Mouse (Mus musculus) liver, embryonic 16.5 days (tissue): ENCODE results near the gene Onecut3. TPM values are rescaled to one million over a fixed set of nuclear protein-coding genes. Genes with fewer than 3 reads are reported as not detected.
A peak's percentile ranks its signal among the peaks of the same experiment; 100 is the strongest.

Experiments used
- ATAC-seq: fragments of 200-750 bp; cut with Nextera tagmentation; 2 replicates; pipeline ENCODE4 v1.8.0; 2017; ENCODE audit warnings: low read depth, mild to moderate bottlenecking, moderate number of reproducible peaks, moderate library complexity
- H3K27ac ChIP-seq: fragments of 300-500 bp; sonication (generic); 2 replicates; pipeline ENCODE4 v1.5.1; 2014; ENCODE audit warnings: mild to moderate bottlenecking, low read length
- H3K27me3 ChIP-seq: fragments of 300-500 bp; sonication (generic); 2 replicates; pipeline ENCODE4 v1.6.1; 2014; ENCODE audit warnings: low read depth, low read length, mixed read lengths; ENCODE audit not compliant: control insufficient read depth, insufficient read depth
- H3K36me3 ChIP-seq: fragments of 300-500 bp; sonication (generic); 2 replicates; pipeline ENCODE4 v1.6.1; 2014; ENCODE audit warnings: mild to moderate bottlenecking; ENCODE audit not compliant: control insufficient read depth, insufficient read depth
- H3K4me1 ChIP-seq: fragments of 300-500 bp; sonication (generic); 2 replicates; pipeline ENCODE4 v1.6.1; 2014; ENCODE audit warnings: low read depth, low read length, mixed read lengths; ENCODE audit not compliant: control insufficient read depth
- H3K4me2 ChIP-seq: fragments of 300-500 bp; sonication (generic); 2 replicates; pipeline ENCODE4 v1.6.1; 2014; ENCODE audit warnings: low read depth, low read length, mixed read lengths
- H3K4me3 ChIP-seq: fragments of 300-500 bp; sonication (generic); 2 replicates; pipeline ENCODE4 v1.5.1; 2014; ENCODE audit warnings: low read depth, mild to moderate bottlenecking, low read length
- H3K9ac ChIP-seq: fragments of 300-500 bp; sonication (generic); 2 replicates; pipeline ENCODE4 v1.6.1; 2014; ENCODE audit warnings: low read depth, low read length
- H3K9me3 ChIP-seq: fragments of 300-500 bp; sonication (generic); replicated peaks from 2 replicates; pipeline ENCODE4 v1.6.1; 2016; ENCODE audit warnings: low read length; ENCODE audit not compliant: control insufficient read depth
- WGBS: fragments of 180-500 bp; shearing (Covaris S2); extraction: QIAGEN DNeasy Blood & Tissue Kit; methylation state at CpG from one replicate; pipeline ENCODE4 v1.1.7; 2014; ENCODE audit not compliant: insufficient replicate concordance; 5-methylcytosine and 5-hydroxymethylcytosine counted together
- polyA plus RNA-seq: library from polyadenylated mRNA; unstranded; fragments of >200 nt; fragmentation: Nextera tagmentation; extraction: Ambion mirVana; gene quantifications from 2 replicates; pipeline ENCODE4 v1.2.1, GENCODE M21; 2015

Onecut3 gene
- polyA plus RNA-seq, 1 experiment from 2014 or later = 0.02 TPM

DNA sequence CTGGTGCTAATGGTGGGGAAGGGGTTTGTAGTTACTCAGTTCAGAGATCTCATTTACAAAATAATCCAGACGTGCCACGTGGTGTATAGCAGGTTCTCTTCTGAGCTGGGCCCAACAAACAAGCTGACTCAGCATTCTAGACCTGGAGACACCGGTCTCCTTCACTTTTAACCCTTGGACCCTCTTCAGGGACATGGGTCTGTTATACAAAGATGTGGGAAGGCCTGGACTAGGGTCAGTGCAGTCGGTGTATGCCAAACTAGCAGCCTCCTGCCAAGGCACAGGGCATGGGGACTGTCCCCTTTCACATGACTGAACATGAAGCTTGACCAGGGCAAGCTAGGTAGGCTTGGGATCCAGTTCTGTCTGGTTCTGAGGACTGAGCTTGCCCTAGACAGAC is 34.3 kb upstream of the Onecut3 start:
- no peak overlapping the region for H3K4me2 ChIP-seq
- 44% methylated on average over 4 of the region's 4 CpGs for WGBS
- no peak for ATAC-seq
- no peaks in the 10 kb centered on the region for H3K4me1 ChIP-seq
- no peaks in the 10 kb centered on the region for H3K9me3 ChIP-seq
- no peaks in the 10 kb centered on the region for H3K36me3 ChIP-seq
- H3K27me3 ChIP-seq = peaks cover 36% of the 10 kb centered on the region
- H3K27ac ChIP-seq = no peak overlapping the region
- no peak overlapping the region for H3K4me3 ChIP-seq
- no peak overlapping the region for H3K9ac ChIP-seq

DNA sequence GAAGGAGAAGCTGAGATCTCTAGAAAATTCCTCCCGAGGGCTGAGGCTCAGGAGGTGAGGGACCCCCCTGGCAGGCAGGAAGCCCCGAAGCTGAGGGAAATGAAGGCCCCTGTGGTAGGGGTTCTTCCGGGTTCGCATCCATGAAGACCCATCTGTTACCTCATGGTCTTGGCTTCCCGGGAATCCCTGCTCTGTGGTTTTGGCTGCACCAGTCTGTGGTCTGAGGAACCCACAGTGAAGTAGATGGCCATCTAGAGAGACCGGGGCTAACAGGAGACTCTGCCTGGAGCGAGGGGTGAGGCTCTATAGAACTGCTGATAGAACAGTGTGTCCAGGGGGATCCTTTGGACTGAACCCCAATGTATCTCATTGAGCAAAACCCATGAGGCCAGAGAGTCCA is 33.3 kb upstream of the Onecut3 start:
- H3K9ac ChIP-seq = no peak overlapping the region
- no peak overlapping the region for H3K4me3 ChIP-seq
- no peaks in the 10 kb centered on the region for H3K4me1 ChIP-seq
- WGBS = 16% methylated on average over 7 of the region's 7 CpGs
- no peak for ATAC-seq
- no peaks in the 10 kb centered on the region for H3K9me3 ChIP-seq
- H3K27me3 ChIP-seq = peaks cover 38% of the 10 kb centered on the region
- no peak overlapping the region for H3K27ac ChIP-seq
- no peaks in the 10 kb centered on the region for H3K36me3 ChIP-seq
- H3K4me2 ChIP-seq = no peak overlapping the region

DNA sequence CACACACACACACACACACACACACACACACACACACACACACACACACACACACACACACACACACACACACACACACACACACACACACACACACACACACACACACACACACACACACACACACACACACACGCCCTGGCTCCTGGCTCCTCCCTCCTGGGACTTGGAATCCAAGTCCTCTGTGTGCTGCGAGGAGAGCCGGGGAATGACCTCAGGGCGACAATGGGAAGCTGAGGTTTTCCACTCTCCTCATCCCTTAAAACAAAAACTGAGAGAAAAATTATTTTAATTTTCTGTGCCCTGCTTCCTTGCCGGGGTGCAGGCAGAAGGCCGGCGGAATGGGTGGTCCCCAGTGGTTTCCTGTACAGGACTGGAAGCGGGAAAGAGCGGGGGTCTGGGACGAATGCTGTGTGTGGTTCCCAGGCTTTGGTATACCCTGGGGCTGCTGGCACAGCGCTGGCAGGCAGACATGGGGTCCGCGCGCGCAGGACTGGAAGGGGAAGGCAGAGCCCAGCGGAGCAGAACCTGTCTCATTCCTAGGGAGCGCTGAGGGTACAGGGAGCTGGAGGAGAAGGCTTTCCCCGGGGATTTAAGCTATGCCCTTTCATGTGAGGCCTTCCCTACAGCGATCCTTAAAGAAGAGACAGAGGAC is 30.1 kb upstream of the Onecut3 start:
- Histone ChIP-seq H3K27ac (no peak overlapping the region), H3K9me3 (no peaks in the 10 kb centered on the region), H3K9ac (no peak overlapping the region), H3K36me3 (no peaks in the 10 kb centered on the region), H3K4me1 (no peaks in the 10 kb centered on the region), H3K4me2 (no peak overlapping the region), H3K4me3 (no peak overlapping the region), H3K27me3 (peaks cover 46% of the 10 kb centered on the region)
- 11% methylated on average over 19 of the region's 19 CpGs for WGBS
- ATAC-seq = no peak

DNA sequence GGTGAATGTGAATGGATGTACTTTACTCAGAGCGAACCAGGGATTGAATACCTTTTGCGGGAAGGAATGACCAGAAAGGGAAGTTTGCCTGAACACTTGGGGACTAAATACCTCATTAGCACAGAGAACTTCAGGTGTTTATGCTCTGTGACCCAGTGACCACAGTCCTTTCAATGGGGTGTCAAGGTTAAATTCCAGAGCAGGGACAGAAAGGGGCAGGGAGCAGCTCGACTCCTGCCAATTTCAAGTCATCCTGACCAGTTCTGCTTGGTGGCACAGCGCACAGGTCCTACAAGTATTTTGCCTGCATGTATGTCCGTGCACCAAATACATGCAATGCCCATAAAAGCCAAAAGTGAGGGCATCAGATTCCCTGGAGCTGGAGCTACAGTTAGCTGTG is 29.6 kb upstream of the Onecut3 start:
- 41% methylated on average over 5 of the region's 5 CpGs for WGBS
- H3K27ac ChIP-seq = no peak overlapping the region
- no peaks in the 10 kb centered on the region for H3K36me3 ChIP-seq
- H3K4me3 ChIP-seq = no peak overlapping the region
- no peak for ATAC-seq
- H3K9ac ChIP-seq = no peak overlapping the region
- no peaks in the 10 kb centered on the region for H3K4me1 ChIP-seq
- H3K9me3 ChIP-seq = no peaks in the 10 kb centered on the region
- peaks cover 50% of the 10 kb centered on the region for H3K27me3 ChIP-seq
- no peak overlapping the region for H3K4me2 ChIP-seq

DNA sequence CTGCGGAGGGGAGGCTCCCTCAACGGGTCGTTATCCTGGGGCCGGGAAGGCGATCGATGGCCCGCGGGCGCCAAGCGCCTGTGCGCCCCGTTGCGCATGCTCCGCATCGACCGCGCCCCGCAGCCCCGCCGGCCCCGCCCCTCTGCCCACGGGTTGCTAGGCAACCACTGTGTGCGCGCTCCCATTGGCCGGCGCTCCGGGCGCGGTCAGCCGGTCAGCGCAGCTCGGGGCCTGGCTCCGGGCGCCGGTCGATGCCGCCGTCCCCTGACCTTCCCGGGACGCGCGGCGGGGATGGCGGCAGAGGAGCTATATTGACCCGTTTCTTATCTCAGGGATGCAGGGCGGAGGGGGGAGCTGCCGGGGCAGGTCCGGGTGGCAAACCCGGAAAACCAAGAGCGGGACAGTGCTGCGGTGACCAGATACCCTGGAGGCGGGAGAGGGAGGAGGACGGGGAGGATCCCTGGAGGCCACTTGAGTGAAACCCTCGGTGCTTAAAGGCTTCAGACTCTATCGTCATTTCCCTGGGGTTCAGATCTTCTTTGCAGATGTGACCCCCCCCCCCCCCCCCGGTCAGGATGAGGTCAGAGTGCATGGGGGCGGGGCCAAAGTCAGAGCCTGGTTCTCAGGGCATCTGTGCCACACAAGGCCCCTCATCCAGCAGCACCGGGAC is 19.2 kb upstream of the Onecut3 start:
- peaks cover 14% of the 10 kb centered on the region for H3K4me1 ChIP-seq
- H3K4me3 ChIP-seq = peak overlapping the region; percentile 68
- H3K9ac ChIP-seq = peak overlapping the region; percentile 55
- peaks cover 28% of the 10 kb centered on the region for H3K27me3 ChIP-seq
- H3K9me3 ChIP-seq = no peaks in the 10 kb centered on the region
- peak; percentile 92 for ATAC-seq
- WGBS = under 1% methylated on average over 57 of the region's 58 CpGs
- H3K27ac ChIP-seq = peak overlapping the region; percentile 73
- no peaks in the 10 kb centered on the region for H3K36me3 ChIP-seq
- peak overlapping the region; percentile 85 for H3K4me2 ChIP-seq

DNA sequence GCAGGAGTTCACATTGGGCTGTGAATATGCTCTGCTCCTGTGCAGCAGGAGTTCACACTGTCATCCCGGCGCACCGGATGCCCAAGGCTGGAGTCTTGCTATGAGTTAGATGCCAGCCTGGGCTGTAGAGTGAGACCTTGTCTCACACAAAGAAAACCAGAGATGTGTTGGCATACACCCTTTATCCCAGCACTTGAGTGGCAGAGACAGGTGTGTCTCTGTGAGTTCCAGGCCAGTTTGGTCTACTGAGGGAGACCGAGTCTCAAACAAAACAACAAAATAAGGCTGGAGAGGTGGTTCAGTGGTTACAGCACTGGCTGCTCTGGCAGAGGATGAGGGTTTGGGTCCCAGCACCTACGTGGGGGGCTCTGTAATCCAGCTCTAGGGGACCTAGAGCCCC is 16.1 kb upstream of the Onecut3 start:
- Histone ChIP-seq H3K4me3 (no peak overlapping the region), H3K27me3 (peaks cover 20% of the 10 kb centered on the region), H3K36me3 (no peaks in the 10 kb centered on the region), H3K4me1 (peaks cover 14% of the 10 kb centered on the region), H3K4me2 (no peak overlapping the region), H3K9me3 (no peaks in the 10 kb centered on the region), H3K27ac (no peak overlapping the region), H3K9ac (no peak overlapping the region)
- ATAC-seq = no peak
- WGBS = 70% methylated on average over 5 of the region's 5 CpGs

DNA sequence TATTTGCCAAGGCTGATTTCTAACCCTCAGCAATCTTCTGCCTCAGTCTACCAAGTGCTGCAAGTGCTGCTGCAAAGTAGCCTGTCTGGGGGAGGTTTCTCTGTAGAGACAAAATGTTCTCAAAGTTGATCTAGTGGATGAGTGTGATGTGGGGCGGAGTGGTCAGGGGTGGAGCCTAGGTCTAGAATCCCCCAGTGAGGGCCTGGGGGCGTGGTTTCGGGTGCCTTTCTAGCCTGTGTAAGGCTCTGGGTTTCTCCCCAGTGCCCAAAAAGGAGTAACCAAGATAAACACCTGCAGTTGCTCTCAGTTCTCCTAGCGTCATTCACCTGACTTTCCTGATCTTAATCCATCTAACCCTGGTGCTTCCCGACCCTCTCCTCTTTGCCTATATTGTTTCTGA is 13.6 kb upstream of the Onecut3 start:
- peaks cover under 1% of the 10 kb centered on the region for H3K4me1 ChIP-seq
- WGBS = 11% methylated on average over 5 of the region's 5 CpGs
- peak; percentile 68 for ATAC-seq
- no peak overlapping the region for H3K4me2 ChIP-seq
- H3K9me3 ChIP-seq = no peaks in the 10 kb centered on the region
- H3K27ac ChIP-seq = no peak overlapping the region
- no peak overlapping the region for H3K4me3 ChIP-seq
- H3K36me3 ChIP-seq = no peaks in the 10 kb centered on the region
- peaks cover 44% of the 10 kb centered on the region for H3K27me3 ChIP-seq
- H3K9ac ChIP-seq = no peak overlapping the region

DNA sequence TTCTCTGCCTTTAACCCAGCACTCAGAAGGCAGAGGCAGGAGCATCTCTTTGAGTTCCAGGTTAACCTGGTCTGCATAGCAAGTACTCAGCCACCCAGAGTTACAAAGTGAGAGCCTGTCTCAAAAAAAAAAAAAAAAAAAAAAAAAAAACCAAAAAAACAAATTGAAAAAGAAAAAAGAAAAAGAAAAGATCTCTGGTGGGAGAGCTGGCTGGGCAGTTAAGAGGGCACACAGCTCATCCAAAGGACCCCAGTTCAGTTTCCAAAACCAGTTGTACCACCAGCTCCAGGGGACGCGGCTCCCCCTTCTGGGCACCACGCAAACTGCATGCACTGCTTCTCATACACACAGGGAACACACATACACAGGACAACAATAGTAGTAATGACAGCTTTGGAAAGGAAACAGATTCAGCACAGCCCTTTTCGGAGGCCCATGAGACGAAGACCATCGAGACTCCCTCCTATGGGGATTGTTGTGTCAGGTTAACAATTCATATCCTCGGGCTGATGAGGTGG is 7.7 kb upstream of the Onecut3 start:
- no peak overlapping the region for H3K9ac ChIP-seq
- H3K4me2 ChIP-seq = no peak overlapping the region
- no peak overlapping the region for H3K27ac ChIP-seq
- no peak overlapping the region for H3K4me3 ChIP-seq
- no peaks in the 10 kb centered on the region for H3K4me1 ChIP-seq
- no peaks in the 10 kb centered on the region for H3K36me3 ChIP-seq
- peaks cover 85% of the 10 kb centered on the region for H3K27me3 ChIP-seq
- peaks cover 2% of the 10 kb centered on the region; the same call in 1 of the 2 replicates for H3K9me3 ChIP-seq
- 61% methylated on average over 7 of the region's 7 CpGs for WGBS
- no peak for ATAC-seq

DNA sequence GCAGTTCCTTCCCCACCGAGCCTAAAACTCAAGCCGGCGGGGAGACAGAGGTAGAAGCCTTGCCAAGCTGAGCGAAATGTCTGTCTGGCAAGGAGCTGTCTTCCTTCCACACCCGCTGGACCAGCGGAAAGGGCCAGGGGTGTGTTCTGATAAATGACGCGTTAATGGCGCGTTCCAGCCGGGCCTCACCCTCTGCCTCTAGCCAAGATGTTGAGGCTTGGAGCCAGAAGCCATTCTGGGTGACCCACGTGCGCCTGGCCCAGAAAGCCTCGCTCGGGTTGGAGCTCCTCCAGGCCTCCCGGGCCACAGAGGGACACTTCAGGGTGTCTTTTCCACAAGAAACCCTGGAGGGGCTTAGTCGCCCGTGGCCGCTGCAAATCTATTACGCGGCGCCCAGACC is 4.6 kb upstream of the Onecut3 start:
- Histone ChIP-seq H3K9me3 (peaks cover 2% of the 10 kb centered on the region; the same call in 1 of the 2 replicates), H3K4me2 (no peak overlapping the region), H3K4me3 (no peak overlapping the region), H3K27ac (no peak overlapping the region), H3K27me3 (peaks cover 91% of the 10 kb centered on the region), H3K9ac (no peak overlapping the region), H3K36me3 (no peaks in the 10 kb centered on the region), H3K4me1 (peaks cover 6% of the 10 kb centered on the region)
- WGBS = 1% methylated on average over 22 of the region's 22 CpGs
- ATAC-seq = no peak
